Mouse (Mus musculus) hindbrain, embryonic 12.5 days (tissue): ENCODE data around the gene Rnf24. TPM values are rescaled to one million over a fixed set of nuclear protein-coding genes. Genes with fewer than 3 reads are reported as not detected.
"Not testable (repeated sequence)": the region's sequence is repeated elsewhere in the genome, so short reads cannot be mapped to it uniquely, and the experiment has no call there.

Experiments
- ATAC-seq: fragments of 200-750 bp; cut with Nextera tagmentation; 2 replicates; pipeline ENCODE4 v1.8.0; 2017; ENCODE audit warnings: moderate TSS enrichment; ENCODE audit not compliant: low FRiP score
- H3K27ac ChIP-seq: fragments of 300-500 bp; sonication (generic); 2 replicates; pipeline ENCODE4 v1.5.1; 2016; ENCODE audit warnings: mild to moderate bottlenecking
- H3K27me3 ChIP-seq: fragments of 300-500 bp; sonication (generic); 2 replicates; pipeline ENCODE4 v1.6.1; 2016; ENCODE audit warnings: mild to moderate bottlenecking
- H3K36me3 ChIP-seq: fragments of 300-500 bp; sonication (generic); 2 replicates; pipeline ENCODE4 v1.6.1; 2016; ENCODE audit warnings: mild to moderate bottlenecking
- H3K4me1 ChIP-seq: fragments of 300-500 bp; sonication (generic); 2 replicates; pipeline ENCODE4 v1.6.1; 2016
- H3K4me2 ChIP-seq: fragments of 300-500 bp; sonication (generic); replicated peaks from 2 replicates; pipeline ENCODE4 v1.6.1; 2016; ENCODE audit warnings: mild to moderate bottlenecking
- H3K4me3 ChIP-seq: fragments of 300-500 bp; sonication (generic); 2 replicates; pipeline ENCODE4 v1.5.1; 2016; ENCODE audit warnings: mild to moderate bottlenecking
- H3K9ac ChIP-seq: fragments of 300-500 bp; sonication (generic); 2 replicates; pipeline ENCODE4 v1.6.1; 2016; ENCODE audit warnings: mild to moderate bottlenecking, moderate library complexity
- H3K9me3 ChIP-seq: fragments of 300-500 bp; sonication (generic); replicated peaks from 2 replicates; pipeline ENCODE4 v1.6.1; 2016; ENCODE audit warnings: mild to moderate bottlenecking
- WGBS: fragments of 180-500 bp; shearing (Covaris S2); methylation state at CpG from one replicate; pipeline ENCODE4 v1.1.7; 2016; 5-methylcytosine and 5-hydroxymethylcytosine counted together
- polyA plus RNA-seq: library from polyadenylated mRNA; unstranded; fragments of >200 nt; fragmentation: Nextera tagmentation; extraction: Ambion mirVana; gene quantifications from 2 replicates; pipeline ENCODE4 v1.2.1, GENCODE M21; 2016

The Rnf24 gene
- polyA plus RNA-seq, 1 experiment from 2014 or later: 19.1 TPM

DNA sequence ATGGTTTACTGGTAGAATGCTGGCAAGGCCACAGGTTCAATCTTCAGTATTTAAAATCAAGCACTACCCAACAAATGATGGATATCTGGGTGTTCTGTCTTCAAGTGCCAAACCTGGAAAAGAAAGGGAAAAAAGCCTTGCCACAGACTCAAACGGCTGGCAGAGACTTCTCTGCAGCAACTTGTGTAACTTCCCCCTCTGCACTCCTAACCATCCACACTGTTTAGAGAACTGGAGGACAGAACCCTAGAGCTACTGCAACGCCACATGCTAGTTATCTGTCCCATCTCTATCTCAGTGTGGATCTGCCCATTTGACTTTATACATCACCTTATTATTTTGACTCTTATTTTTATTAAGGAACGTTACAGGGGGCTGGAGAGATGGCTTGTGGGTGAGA lies 26.6 kb downstream of the Rnf24 start:
- Histone ChIP-seq H3K4me2 (no peak overlapping the region), H3K9me3 (no peaks in the 10 kb centered on the region), H3K4me1 (no peaks in the 10 kb centered on the region), H3K9ac (no peak overlapping the region), H3K36me3 (0 out of 2 replicates have a peak, but pooled peaks cover 3% of the 10 kb centered on the region), H3K27me3 (no peaks in the 10 kb centered on the region), H3K27ac (no peak overlapping the region), H3K4me3 (no peak overlapping the region)
- ATAC-seq: no peak
- 80% methylated on average over 3 of the region's 3 CpGs for WGBS

- Histone ChIP-seq H3K9ac (no peak overlapping the region), H3K36me3 (0 out of 2 replicates have a peak, but pooled peaks cover 4% of the 10 kb centered on the region), H3K27ac (no peak overlapping the region), H3K4me3 (no peak overlapping the region), H3K4me2 (no peak overlapping the region), H3K4me1 (no peaks in the 10 kb centered on the region), H3K27me3 (no peaks in the 10 kb centered on the region), H3K9me3 (no peaks in the 10 kb centered on the region)
- WGBS: 92% methylated on average over 1 of the region's 1 CpGs
- ATAC-seq: no peak
Measured at GRCm38 (mm10) chr2:131323675-131324074, 29.0 kb downstream of the Rnf24 start.

DNA sequence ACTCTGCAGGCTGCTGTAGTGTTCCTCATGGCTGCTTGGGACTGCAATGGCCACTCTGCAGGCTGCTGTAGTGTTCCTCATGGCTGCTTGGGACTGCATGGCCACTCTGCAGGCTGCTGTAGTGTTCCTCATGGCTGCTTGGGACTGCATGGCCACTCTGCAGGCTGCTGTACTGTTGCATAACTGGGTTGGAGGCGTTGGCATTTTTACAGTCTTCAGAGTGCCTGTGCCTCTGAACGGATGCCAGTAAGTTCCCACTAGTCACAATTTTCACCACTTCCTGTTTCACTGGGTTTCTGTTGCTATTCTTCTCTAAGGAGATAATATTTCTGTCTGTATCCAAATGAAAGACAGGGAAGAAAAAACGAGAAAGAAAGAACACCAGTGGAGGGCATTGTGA lies 31.5 kb downstream of the Rnf24 start:
- H3K36me3 ChIP-seq, H3K9me3 ChIP-seq, H3K4me1 ChIP-seq, H3K4me2 ChIP-seq, H3K27me3 ChIP-seq, ATAC-seq, H3K9ac ChIP-seq, H3K4me3 ChIP-seq, H3K27ac ChIP-seq: not testable (repeated sequence)
- 75% methylated on average over 3 of the region's 3 CpGs for WGBS

GRCm38 (mm10) chr2:131319401-131319800 lies 33.3 kb downstream of the Rnf24 start:
- 82% methylated on average over 6 of the region's 6 CpGs for WGBS
- no peak overlapping the region for H3K27ac ChIP-seq
- no peak for ATAC-seq

GRCm38 (mm10) chr2:131316167-131316566 lies 36.5 kb downstream of the Rnf24 start:
- Histone ChIP-seq H3K9me3 (0 out of 2 replicates have a peak, but pooled peaks cover 3% of the 10 kb centered on the region), H3K4me1 (no peaks in the 10 kb centered on the region), H3K4me2 (no peak overlapping the region), H3K4me3 (no peak overlapping the region), H3K36me3 (0 out of 2 replicates have a peak, but pooled peaks cover 8% of the 10 kb centered on the region), H3K9ac (no peak overlapping the region), H3K27ac (no peak overlapping the region), H3K27me3 (no peaks in the 10 kb centered on the region)
- 86% methylated on average over 2 of the region's 2 CpGs for WGBS
- no peak for ATAC-seq

More at GRCm38 (mm10) chr2:131319401-131319800, 33.3 kb downstream of the Rnf24 start:
- Histone ChIP-seq H3K9ac (no peak overlapping the region), H3K4me1 (no peaks in the 10 kb centered on the region), H3K27me3 (no peaks in the 10 kb centered on the region), H3K4me2 (no peak overlapping the region), H3K9me3 (0 out of 2 replicates have a peak, but pooled peaks cover 3% of the 10 kb centered on the region), H3K36me3 (0 out of 2 replicates have a peak, but pooled peaks cover 4% of the 10 kb centered on the region), H3K4me3 (no peak overlapping the region)

GRCm38 (mm10) chr2:131309296-131309695 lies 43.4 kb downstream of the Rnf24 start:
- no peak overlapping the region for H3K9ac ChIP-seq
- no peaks in the 10 kb centered on the region for H3K9me3 ChIP-seq
- ATAC-seq: no peak
- no peaks in the 10 kb centered on the region for H3K27me3 ChIP-seq
- H3K27ac ChIP-seq: no peak overlapping the region
- WGBS: 72% methylated on average over 6 of the region's 6 CpGs
- no peaks in the 10 kb centered on the region for H3K4me1 ChIP-seq
- H3K4me3 ChIP-seq: no peak overlapping the region
- H3K4me2 ChIP-seq: no peak overlapping the region
- peaks cover 18% of the 10 kb centered on the region; the same call in 1 of the 2 replicates for H3K36me3 ChIP-seq

GRCm38 (mm10) chr2:131307822-131308221 lies 44.9 kb downstream of the Rnf24 start:
- Histone ChIP-seq H3K27ac (no peak overlapping the region), H3K27me3 (no peaks in the 10 kb centered on the region), H3K36me3 (peaks cover 32% of the 10 kb centered on the region), H3K4me1 (no peaks in the 10 kb centered on the region), H3K4me3 (no peak overlapping the region), H3K9me3 (no peaks in the 10 kb centered on the region), H3K4me2 (no peak overlapping the region), H3K9ac (no peak overlapping the region)
- no peak for ATAC-seq
- WGBS: 57% methylated on average over 2 of the region's 2 CpGs

DNA sequence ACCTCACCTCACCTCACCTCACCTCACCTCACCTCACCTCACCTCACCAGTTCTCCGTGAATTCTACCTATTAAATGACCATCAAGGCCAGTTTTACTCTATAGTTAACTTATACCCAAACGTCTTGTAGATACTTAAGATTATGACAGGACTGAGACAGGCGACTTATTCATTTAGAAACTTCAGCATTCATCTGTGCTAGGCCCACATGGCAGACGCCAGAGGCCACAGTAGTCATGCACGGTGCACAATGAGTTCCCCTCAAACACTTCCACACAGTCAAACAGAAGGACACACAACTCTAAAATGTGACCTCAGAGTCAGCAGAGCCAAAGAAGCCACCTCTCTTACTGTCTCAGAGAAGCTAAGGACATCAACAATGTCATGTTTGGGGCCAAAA lies 45.3 kb downstream of the Rnf24 start:
- 76% methylated on average over 5 of the region's 5 CpGs for WGBS
- Histone ChIP-seq H3K4me1 (no peaks in the 10 kb centered on the region), H3K9me3 (no peaks in the 10 kb centered on the region), H3K4me3 (no peak overlapping the region), H3K4me2 (no peak overlapping the region), H3K36me3 (peaks cover 37% of the 10 kb centered on the region), H3K9ac (no peak overlapping the region), H3K27ac (no peak overlapping the region), H3K27me3 (no peaks in the 10 kb centered on the region)
- ATAC-seq: no peak

GRCm38 (mm10) chr2:131305226-131305625 lies 47.5 kb downstream of the Rnf24 start:
- 90% methylated on average over 1 of the region's 1 CpGs for WGBS
- not testable (repeated sequence) for H3K4me2 ChIP-seq, H3K9me3 ChIP-seq, H3K4me3 ChIP-seq, ATAC-seq, H3K9ac ChIP-seq, H3K4me1 ChIP-seq, H3K27me3 ChIP-seq, H3K27ac ChIP-seq
- H3K36me3 ChIP-seq: peaks cover 46% of the 10 kb centered on the region

DNA sequence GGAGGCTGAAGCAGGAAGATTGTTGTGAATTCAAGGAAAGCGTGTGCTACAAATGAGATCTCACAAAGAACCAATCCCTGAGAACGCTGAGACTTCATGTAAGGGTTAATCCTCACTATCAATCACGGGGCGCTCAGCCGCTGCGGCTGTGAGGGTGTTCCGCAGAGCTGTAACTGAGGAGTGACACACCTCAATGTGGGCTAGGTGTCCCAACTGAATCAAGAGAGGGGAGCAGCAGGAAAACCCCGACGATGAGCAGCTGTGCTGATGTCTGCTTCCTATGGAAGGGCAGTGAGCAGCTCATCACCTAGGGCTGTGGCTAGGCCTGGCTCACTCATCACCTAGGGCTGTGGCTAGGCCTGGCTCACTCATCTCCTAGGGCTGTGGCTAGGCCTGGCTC lies 48.2 kb downstream of the Rnf24 start:
- WGBS: 90% methylated on average over 9 of the region's 9 CpGs
- Histone ChIP-seq H3K4me3 (no peak overlapping the region), H3K27ac (no peak overlapping the region), H3K9me3 (no peaks in the 10 kb centered on the region), H3K9ac (no peak overlapping the region), H3K4me2 (no peak overlapping the region), H3K27me3 (no peaks in the 10 kb centered on the region), H3K36me3 (peaks cover 49% of the 10 kb centered on the region), H3K4me1 (no peaks in the 10 kb centered on the region)
- ATAC-seq: no peak

DNA sequence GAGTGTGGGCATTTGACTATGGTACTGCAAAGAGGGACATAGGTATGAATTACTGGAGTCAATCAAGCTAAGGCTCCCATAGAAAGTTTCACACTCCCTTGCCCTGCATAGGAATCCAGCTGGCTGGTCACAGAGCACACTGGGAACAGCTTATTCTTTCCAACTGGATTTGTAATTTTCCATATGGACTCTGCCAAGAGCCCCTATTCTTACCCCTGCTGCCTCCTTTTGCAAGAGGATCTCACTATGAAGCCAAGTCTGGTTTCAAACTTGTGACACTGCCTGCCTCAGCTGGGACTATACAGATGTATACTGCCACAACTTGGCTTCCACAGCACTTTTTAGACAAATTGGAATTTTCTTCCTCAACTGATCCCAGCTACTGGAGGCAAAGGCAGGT lies 51.1 kb downstream of the Rnf24 start:
- Histone ChIP-seq H3K9ac (no peak overlapping the region), H3K36me3 (peaks cover 69% of the 10 kb centered on the region), H3K9me3 (no peaks in the 10 kb centered on the region), H3K4me3 (no peak overlapping the region), H3K27ac (no peak overlapping the region), H3K4me2 (no peak overlapping the region), H3K27me3 (no peaks in the 10 kb centered on the region), H3K4me1 (no peaks in the 10 kb centered on the region)
- no peak for ATAC-seq

DNA sequence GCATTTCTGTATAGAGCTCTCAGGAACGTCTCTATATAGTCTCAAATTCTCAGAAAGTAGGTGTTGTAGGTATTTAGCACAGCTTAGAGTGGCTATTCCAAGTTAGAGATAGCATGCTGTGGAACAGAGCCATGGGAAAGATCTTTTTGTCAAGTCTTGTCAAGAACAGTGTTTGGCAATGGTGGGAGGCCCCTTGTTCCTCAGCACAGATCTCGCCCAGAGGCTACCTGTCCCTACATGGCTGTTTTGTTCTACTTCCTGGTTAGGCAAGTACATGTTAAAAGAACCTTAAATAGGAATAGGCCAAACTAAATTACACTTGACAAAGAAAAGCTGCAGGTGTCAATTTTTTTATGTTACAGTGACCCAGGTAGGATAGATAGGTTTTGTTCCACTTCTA lies 52.2 kb downstream of the Rnf24 start:
- no peak for ATAC-seq
- Histone ChIP-seq H3K9me3 (no peaks in the 10 kb centered on the region), H3K4me2 (no peak overlapping the region), H3K36me3 (peaks cover 79% of the 10 kb centered on the region), H3K4me1 (no peaks in the 10 kb centered on the region), H3K9ac (no peak overlapping the region), H3K4me3 (no peak overlapping the region), H3K27ac (no peak overlapping the region), H3K27me3 (no peaks in the 10 kb centered on the region)
- 91% methylated on average over 2 of the region's 2 CpGs for WGBS

DNA sequence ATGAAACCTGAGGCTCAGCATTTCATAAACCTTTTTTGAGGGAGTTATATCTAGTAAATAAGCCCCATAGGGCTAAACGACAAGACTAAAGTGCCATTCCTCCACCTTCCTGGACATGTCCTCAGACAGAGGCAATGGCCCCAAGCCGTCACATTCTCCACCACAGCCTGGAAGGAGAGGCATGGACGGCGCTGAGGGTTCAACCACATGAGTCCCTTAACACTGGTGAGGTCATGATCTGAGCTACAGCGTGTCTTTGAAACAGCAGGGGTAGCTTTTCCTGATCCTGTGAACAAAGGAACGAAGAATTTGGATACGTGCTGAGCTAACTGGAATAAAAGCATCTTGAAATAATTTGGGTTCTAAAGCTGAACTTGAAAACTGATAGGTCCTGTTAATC lies 54.0 kb downstream of the Rnf24 start:
- H3K4me1 ChIP-seq, H3K27me3 ChIP-seq, H3K27ac ChIP-seq, H3K4me2 ChIP-seq, H3K9ac ChIP-seq, H3K4me3 ChIP-seq, ATAC-seq, H3K9me3 ChIP-seq: not testable (repeated sequence)
- whole genome bisulfite sequencing: 49% methylated on average over 7 of the region's 7 CpGs
- H3K36me3 ChIP-seq: peaks cover 85% of the 10 kb centered on the region
